Mouse (Mus musculus) forebrain, embryonic 11.5 days (tissue): Measurements from ENCODE around the gene Camkmt. TPM values are rescaled to one million over a fixed set of nuclear protein-coding genes. Genes with fewer than 3 reads are reported as not detected.
A peak's percentile ranks its signal among the peaks of the same experiment; 100 is the strongest.

Source experiments
- ATAC-seq: fragments of 200-750 bp; cut with Nextera tagmentation; replicated peaks from 2 replicates; pipeline ENCODE4 v1.8.0; 2017; ENCODE audit warnings: moderate TSS enrichment; ENCODE audit not compliant: low FRiP score
- DNase-seq: peaks from one replicate; pipeline ENCODE4 v3.0.0-alpha.2; 2017; ENCODE audit warnings: low spot score
- H3K27ac ChIP-seq: fragments of 300-500 bp; sonication (generic); 2 replicates; pipeline ENCODE4 v1.5.1; 2014; ENCODE audit warnings: low read depth, low read length
- H3K27me3 ChIP-seq: fragments of 300-500 bp; sonication (generic); 2 replicates; pipeline ENCODE4 v1.6.1; 2014; ENCODE audit warnings: mild to moderate bottlenecking, low read length, mixed read lengths; ENCODE audit not compliant: control insufficient read depth, insufficient read depth
- H3K36me3 ChIP-seq: fragments of 300-500 bp; sonication (generic); 2 replicates; pipeline ENCODE4 v1.6.1; 2014; ENCODE audit warnings: mild to moderate bottlenecking, low read length, moderate library complexity, mixed read lengths; ENCODE audit not compliant: control insufficient read depth, insufficient read depth
- H3K4me1 ChIP-seq: fragments of 300-500 bp; sonication (generic); replicated peaks from 2 replicates; pipeline ENCODE4 v1.6.1; 2014; ENCODE audit warnings: low read length, mixed read lengths; ENCODE audit not compliant: control insufficient read depth, insufficient read depth
- H3K4me2 ChIP-seq: fragments of 300-500 bp; sonication (generic); 2 replicates; pipeline ENCODE4 v1.6.1; 2014; ENCODE audit warnings: low read depth, mild to moderate bottlenecking, low read length, moderate library complexity, mixed read lengths; ENCODE audit not compliant: severe bottlenecking
- H3K4me3 ChIP-seq: fragments of 300-500 bp; sonication (generic); 2 replicates; pipeline ENCODE4 v1.5.1; 2014; ENCODE audit warnings: low read depth, low read length
- H3K9ac ChIP-seq: fragments of 300-500 bp; sonication (generic); 2 replicates; pipeline ENCODE4 v1.6.1; 2014; ENCODE audit warnings: low read length
- H3K9me3 ChIP-seq: fragments of 300-500 bp; sonication (generic); 2 replicates; pipeline ENCODE4 v1.6.1; 2016; ENCODE audit warnings: low read length, mixed read lengths; ENCODE audit not compliant: control insufficient read depth
- WGBS: fragments of 180-500 bp; shearing (Covaris S2); extraction: QIAGEN DNeasy Blood & Tissue Kit; methylation state at CpG from one replicate; pipeline ENCODE4 v1.1.7; 2014; 5-methylcytosine and 5-hydroxymethylcytosine counted together
- polyA plus RNA-seq: library from polyadenylated mRNA; unstranded; fragments of >200 nt; fragmentation: Nextera tagmentation; extraction: Ambion mirVana; gene quantifications from 2 replicates; pipeline ENCODE4 v1.2.1, GENCODE M21; 2014

The Camkmt gene
- polyA plus RNA-seq, 1 experiment from 2014 or later: 15.9 TPM

GRCm38 (mm10) chr17:85506206-85507088 is 416.1 kb downstream of the Camkmt start:
- WGBS: 76% methylated on average over 15 of the region's 15 CpGs
- H3K9ac ChIP-seq: no peak overlapping the region
- H3K27ac ChIP-seq: no peak overlapping the region
- DNase-seq (no peak), ATAC-seq (0 out of 2 replicates have a peak, but pooled peaks have one; percentile 46)
- no peaks in the 10 kb centered on the region; the same call in 1 of the 2 replicates for H3K4me1 ChIP-seq
- no peaks in the 10 kb centered on the region for H3K27me3 ChIP-seq
- H3K4me3 ChIP-seq: no peak overlapping the region
- no peaks in the 10 kb centered on the region; the same call in 1 of the 2 replicates for H3K9me3 ChIP-seq
- no peak overlapping the region for H3K4me2 ChIP-seq
- no peaks in the 10 kb centered on the region for H3K36me3 ChIP-seq

- 86% methylated on average over 4 of the region's 4 CpGs for WGBS
- no peak for DNase-seq
- Histone ChIP-seq H3K9ac (no peak overlapping the region), H3K4me1 (no peaks in the 10 kb centered on the region; the same call in 1 of the 2 replicates), H3K4me3 (no peak overlapping the region), H3K27me3 (no peaks in the 10 kb centered on the region), H3K36me3 (no peaks in the 10 kb centered on the region), H3K9me3 (no peaks in the 10 kb centered on the region; the same call in 1 of the 2 replicates), H3K27ac (no peak overlapping the region), H3K4me2 (no peak overlapping the region)
- no peak for ATAC-seq
Observed at GRCm38 (mm10) chr17:85507089-85507460, 416.7 kb downstream of the Camkmt start.

Other genes starting within 250 kb of the Camkmt start
- 94.7 and 99.5 TPM in 2 replicates for gene Ppm1b, start 133.8 kb upstream of the Camkmt start, polyA plus RNA-seq
- 0.20 and 0.43 TPM in 2 replicates for gene Slc3a1, start 62.2 kb upstream of the Camkmt start, polyA plus RNA-seq
- gene Prepl, start 311 bp upstream of the Camkmt start, polyA plus RNA-seq: 45.2 and 46.4 TPM in 2 replicates